Mouse (Mus musculus): ENCODE data around the gene Slc13a3.

- TF ChIP-seq GATA1 (IDR thresholded peaks at IDR 0.05; ENCODE audit: borderline replicate concordance, low read length) (no peak), CTCF (IDR thresholded peaks at IDR 0.05; ENCODE audit: low read depth, low read length) (no peak), POLR2AphosphoS5 (IDR thresholded peaks at IDR 0.05; ENCODE audit: insufficient replicate concordance, low read depth, low read length) (no peak), TAL1 (conservative IDR thresholded peaks at IDR 0.05; ENCODE audit: low read depth, low read length) (no peak), GATA2 (IDR thresholded peaks at IDR 0.05; ENCODE audit: borderline replicate concordance, low read depth, low read length) (no peak)
Observed at GRCm38 (mm10) chr2:165509686-165510085, 36.7 kb upstream of the Slc13a3 start.

Measured in G1E (cell line).